Mouse (Mus musculus) bone marrow, adult 2 months (tissue): ENCODE results near the gene Ifrd2. TPM values are rescaled to one million over a fixed set of nuclear protein-coding genes. Genes with fewer than 3 reads are reported as not detected.

Experiments
- H3K27ac ChIP-seq: fragments of 200-500 bp; 2 replicates; pipeline ENCODE4 v1.5.1; 2012; ENCODE audit warnings: low read depth, mild to moderate bottlenecking, control low read depth, inconsistent platforms, low read length; ENCODE audit not compliant: control insufficient read depth, poor library complexity, insufficient read depth
- H3K4me1 ChIP-seq: fragments of 200-500 bp; 2 replicates; pipeline ENCODE4 v1.6.1; 2011; ENCODE audit warnings: low read length; ENCODE audit not compliant: control insufficient read depth, insufficient read depth
- H3K4me3 ChIP-seq: fragments of 200-500 bp; replicated peaks from 2 replicates; pipeline ENCODE3; 2011; ENCODE audit warnings: mild to moderate bottlenecking, low read depth, low read length, control low read depth; ENCODE audit not compliant: control insufficient read depth
- CTCF ChIP-seq: fragments of 200-500 bp; IDR thresholded peaks from 2 replicates; pipeline ENCODE4 v1.5.1; 2011; ENCODE audit warnings: low read length, control low read depth; ENCODE audit not compliant: control insufficient read depth, insufficient read depth
- POLR2A ChIP-seq: fragments of 200-500 bp; IDR thresholded peaks from 2 replicates; pipeline ENCODE4 v1.6.1; 2011; ENCODE audit warnings: low read depth, mild to moderate bottlenecking, control low read depth, low read length, borderline replicate concordance; ENCODE audit not compliant: control insufficient read depth
- WGBS: fragments of 180-500 bp; shearing (Covaris S2); methylation state at CpG from one replicate; pipeline ENCODE4 v1.1.7; 2018; 5-methylcytosine and 5-hydroxymethylcytosine counted together
- polyA plus RNA-seq: library from polyadenylated mRNA; stranded (reverse); fragments of >200 nt; gene quantifications from 2 replicates; pipeline ENCODE4 v1.2.4, GENCODE M21; 2011; ENCODE audit warnings: low replicate concordance; ENCODE audit not compliant: missing spikeins, insufficient read depth, insufficient read length

Ifrd2 gene
- polyA plus RNA-seq, 1 experiment, result 173 TPM

DNA sequence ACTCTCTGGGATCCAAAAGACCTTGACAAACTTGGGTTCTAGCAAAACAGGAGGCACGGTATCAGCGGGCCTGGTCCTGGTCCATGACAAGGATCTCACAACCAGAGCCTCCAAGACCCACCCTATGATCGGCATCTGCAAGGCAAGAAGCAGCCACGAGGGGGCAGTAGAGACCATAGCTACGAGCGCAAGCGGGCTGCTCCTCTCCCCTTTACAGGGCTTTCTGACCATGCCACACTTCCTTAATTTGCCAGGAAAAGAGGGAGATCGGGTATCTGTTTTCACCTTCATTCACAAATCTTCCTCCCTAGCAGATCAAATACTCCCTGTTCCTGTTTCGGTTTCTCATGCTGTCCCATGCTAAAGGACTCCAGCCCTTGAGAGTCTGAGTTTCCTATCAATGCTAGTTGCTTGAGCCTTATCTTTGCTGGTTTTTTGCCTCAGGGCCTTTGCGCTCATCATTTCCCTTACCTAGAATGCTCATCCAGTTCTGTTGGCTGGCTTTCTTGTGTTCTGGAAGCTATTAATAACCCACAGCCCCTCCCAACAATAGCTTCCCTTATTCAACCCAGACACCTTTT, 14.7 kb downstream of the Ifrd2 start:
- 3% methylated on average over 10 of the region's 10 CpGs for WGBS
- H3K4me1 ChIP-seq, result peaks cover 2% of the 10 kb centered on the region; the same call in 1 of the 2 replicates

GRCm38 (mm10) chr9:107603251-107603650, 15.8 kb downstream of the Ifrd2 start:
- peaks cover 2% of the 10 kb centered on the region; the same call in 1 of the 2 replicates for H3K4me1 ChIP-seq
- H3K27ac ChIP-seq, result no peak overlapping the region
- no peak for TF ChIP-seq POLR2A
- TF ChIP-seq CTCF, result no peak
- WGBS, result 61% methylated on average over 6 of the region's 6 CpGs
- H3K4me3 ChIP-seq, result no peak overlapping the region

More for the DNA sequence above, 14.7 kb downstream of the Ifrd2 start:
- no peak overlapping the region for H3K27ac ChIP-seq
- peak; percentile 99 for TF ChIP-seq CTCF
- TF ChIP-seq POLR2A, result no peak
- no peak overlapping the region for H3K4me3 ChIP-seq

GRCm38 (mm10) chr9:107605041-107605661, 17.7 kb downstream of the Ifrd2 start:
- WGBS, result 70% methylated on average over 23 of the region's 23 CpGs
- Histone ChIP-seq H3K4me3 (no peak overlapping the region), H3K27ac (no peak overlapping the region), H3K4me1 (peaks cover 2% of the 10 kb centered on the region; the same call in 1 of the 2 replicates)
- TF ChIP-seq CTCF (no peak), POLR2A (no peak)

- no peak overlapping the region for H3K27ac ChIP-seq
- TF ChIP-seq CTCF (no peak), POLR2A (no peak)
- H3K4me1 ChIP-seq, result peaks cover 4% of the 10 kb centered on the region
- H3K4me3 ChIP-seq, result no peak overlapping the region
- WGBS, result 80% methylated on average over 9 of the region's 9 CpGs
These were observed 19.1 kb downstream of the Ifrd2 start for GRCm38 (mm10) chr9:107606591-107606990.

GRCm38 (mm10) chr9:107607036-107607435, 19.6 kb downstream of the Ifrd2 start:
- Histone ChIP-seq H3K4me1 (peaks cover 4% of the 10 kb centered on the region), H3K27ac (no peak overlapping the region), H3K4me3 (no peak overlapping the region)
- TF ChIP-seq POLR2A (no peak), CTCF (no peak)
- WGBS, result 91% methylated on average over 2 of the region's 2 CpGs

DNA sequence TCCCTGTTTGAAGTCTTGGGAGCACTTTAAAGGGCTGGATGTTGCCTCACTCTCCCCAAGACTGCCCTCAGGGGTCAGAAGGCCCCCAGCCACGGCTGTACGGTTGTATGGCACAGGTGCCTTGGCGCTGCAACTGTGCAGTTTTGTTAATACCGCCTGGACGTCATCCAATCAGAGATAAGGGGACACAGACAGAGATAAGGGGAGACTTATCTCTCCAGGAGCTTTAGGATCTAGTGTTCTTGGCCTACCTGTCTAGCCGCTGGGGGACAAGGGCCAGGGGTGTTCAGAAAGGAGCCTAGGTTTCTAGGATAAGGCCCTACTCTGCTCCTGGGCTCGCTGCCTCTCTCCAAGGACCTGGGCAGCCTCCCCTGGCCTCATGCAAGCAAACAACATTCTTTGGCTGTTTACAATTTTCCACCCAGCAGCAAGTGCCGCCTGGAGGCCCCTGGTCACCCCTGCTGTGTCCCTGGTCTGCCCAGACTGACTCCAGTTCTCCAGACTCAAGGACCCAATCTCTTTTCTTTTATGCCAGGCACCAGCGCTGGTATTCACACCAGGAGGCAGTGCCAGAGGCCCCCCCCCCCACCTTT, 20.3 kb downstream of the Ifrd2 start:
- Histone ChIP-seq H3K27ac (no peak overlapping the region), H3K4me3 (no peak overlapping the region), H3K4me1 (peaks cover 4% of the 10 kb centered on the region)
- TF ChIP-seq POLR2A, result no peak
- TF ChIP-seq CTCF, result no peak
- 65% methylated on average over 9 of the region's 9 CpGs for WGBS

GRCm38 (mm10) chr9:107608741-107609432, 21.4 kb downstream of the Ifrd2 start, which contains the start of gene Sema3b:
TSS of gene Sema3b (minus strand) at chr9:107609229.
- Histone ChIP-seq H3K4me3 (no peak within 1 kb of the TSS), H3K4me1 (peaks cover 4% of the 10 kb centered on the region), H3K27ac (no peak within 1 kb of the TSS)
- TF ChIP-seq POLR2A (no peak), CTCF (no peak)
- 61% methylated on average over 12 of the region's 12 CpGs for WGBS

DNA sequence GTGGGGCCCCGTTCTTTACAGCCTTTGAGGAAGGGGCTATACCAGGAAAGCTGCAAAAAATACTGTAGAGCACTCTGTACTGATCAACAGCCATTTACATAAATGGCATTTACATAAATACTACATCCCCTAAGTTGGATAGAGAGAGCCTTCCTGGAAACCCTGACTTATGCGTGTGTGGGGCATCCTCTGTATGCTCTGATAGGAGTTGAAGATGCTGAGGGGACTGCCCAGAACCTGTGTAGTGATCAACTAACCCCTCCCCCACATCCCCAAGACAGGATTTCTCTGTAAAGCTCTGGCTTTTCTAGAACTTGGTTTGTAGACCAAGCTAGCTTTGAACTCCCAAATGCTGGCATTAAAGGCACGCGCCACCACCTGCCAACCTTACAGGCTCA, 22.0 kb downstream of the Ifrd2 start:
- Histone ChIP-seq H3K4me1 (peaks cover 4% of the 10 kb centered on the region), H3K4me3 (no peak overlapping the region), H3K27ac (no peak overlapping the region)
- WGBS, result 86% methylated on average over 4 of the region's 4 CpGs
- TF ChIP-seq CTCF (no peak), POLR2A (no peak)
